Mouse (Mus musculus): Measurements from ENCODE around the gene Lsm11.

GRCm38 (mm10) chr11:45892861-45893360 lies 51.8 kb downstream of the Lsm11 start:
- no peak for TF ChIP-seq CTCF (IDR thresholded peaks at IDR 0.05; ENCODE audit: control insufficient read depth, insufficient read depth, low read length)
- no peak for TF ChIP-seq POLR2A (IDR thresholded peaks at IDR 0.05; ENCODE audit: borderline replicate concordance, control insufficient read depth, low read depth, low read length)

Data from bone marrow, adult 2 months (tissue).